Mouse (Mus musculus): ENCODE measurements around the gene Gemin6. TPM values are rescaled to one million over a fixed set of nuclear protein-coding genes. Genes with fewer than 3 reads are reported as not detected.
"Not testable (repeated sequence)": the region's sequence is repeated elsewhere in the genome, so short reads cannot be mapped to it uniquely, and the experiment has no call there.

Gene Gemin6
- total RNA-seq, 2 experiments from 2014 or later = 8.3 to 8.7 TPM

- DNase-seq = no peak
Observed at GRCm38 (mm10) chr17:80234376-80234775, 10.1 kb downstream of the Gemin6 start.

GRCm38 (mm10) chr17:80235477-80235876 is 11.2 kb downstream of the Gemin6 start:
- no peak for DNase-seq

- no peak for DNase-seq
Observed at GRCm38 (mm10) chr17:80236805-80237204, 12.6 kb downstream of the Gemin6 start.

GRCm38 (mm10) chr17:80237475-80237874 is 13.2 kb downstream of the Gemin6 start:
- DNase-seq = no peak

- no peak for DNase-seq
Observed at GRCm38 (mm10) chr17:80241594-80241993, 17.4 kb downstream of the Gemin6 start.

- DNase-seq = no peak
Observed at GRCm38 (mm10) chr17:80243116-80243515, 18.9 kb downstream of the Gemin6 start.

GRCm38 (mm10) chr17:80252757-80253525 is 28.7 kb downstream of the Gemin6 start:
- peak; percentile 36 for DNase-seq

- DNase-seq = no peak
Observed at GRCm38 (mm10) chr17:80254421-80254820, 30.2 kb downstream of the Gemin6 start.

GRCm38 (mm10) chr17:80255208-80255607 is 31.0 kb downstream of the Gemin6 start:
- DNase-seq = peak; percentile 78

- DNase-seq = no peak
Observed at GRCm38 (mm10) chr17:80267065-80267464, 42.8 kb downstream of the Gemin6 start.

- DNase-seq = no peak
Observed at GRCm38 (mm10) chr17:80268151-80268550, 43.9 kb downstream of the Gemin6 start.

GRCm38 (mm10) chr17:80270622-80271021 is 46.4 kb downstream of the Gemin6 start:
- not testable (repeated sequence) for DNase-seq

Other genes starting within 250 kb of the Gemin6 start
- 10 to 100 TPM; 45.4 to 57.6 TPM for gene Hnrnpll, start 162.1 kb upstream of the Gemin6 start, total RNA-seq (2021)
- gene Galm, start 97.0 kb upstream of the Gemin6 start, total RNA-seq (2021) = 10 to 100 TPM; 24.7 to 32.1 TPM
- gene Srsf7, start 17.1 kb upstream of the Gemin6 start, total RNA-seq (2021) = 100 to 1,000 TPM; 101 to 117 TPM
- gene Ttc39d, start 17.0 kb upstream of the Gemin6 start, total RNA-seq (2021) = not detected
- gene Morn2, start 65.8 kb downstream of the Gemin6 start, total RNA-seq (2021) = 10 to 100 TPM; 14.1 to 17.4 TPM
- 10 to 100 TPM; 12.6 to 15.8 TPM for gene Dhx57, start 66.0 kb downstream of the Gemin6 start, total RNA-seq (2021)
- gene Arhgef33, start 83.0 kb downstream of the Gemin6 start, total RNA-seq (2021) = 1 to 10 TPM; 1.6 to 2.5 TPM
- 1 to 10 TPM; 2.0 to 2.2 TPM for gene Gm10190, start 149.1 kb downstream of the Gemin6 start, total RNA-seq (2021)